Mouse (Mus musculus): Measurements from ENCODE around the gene Spns3.

DNA sequence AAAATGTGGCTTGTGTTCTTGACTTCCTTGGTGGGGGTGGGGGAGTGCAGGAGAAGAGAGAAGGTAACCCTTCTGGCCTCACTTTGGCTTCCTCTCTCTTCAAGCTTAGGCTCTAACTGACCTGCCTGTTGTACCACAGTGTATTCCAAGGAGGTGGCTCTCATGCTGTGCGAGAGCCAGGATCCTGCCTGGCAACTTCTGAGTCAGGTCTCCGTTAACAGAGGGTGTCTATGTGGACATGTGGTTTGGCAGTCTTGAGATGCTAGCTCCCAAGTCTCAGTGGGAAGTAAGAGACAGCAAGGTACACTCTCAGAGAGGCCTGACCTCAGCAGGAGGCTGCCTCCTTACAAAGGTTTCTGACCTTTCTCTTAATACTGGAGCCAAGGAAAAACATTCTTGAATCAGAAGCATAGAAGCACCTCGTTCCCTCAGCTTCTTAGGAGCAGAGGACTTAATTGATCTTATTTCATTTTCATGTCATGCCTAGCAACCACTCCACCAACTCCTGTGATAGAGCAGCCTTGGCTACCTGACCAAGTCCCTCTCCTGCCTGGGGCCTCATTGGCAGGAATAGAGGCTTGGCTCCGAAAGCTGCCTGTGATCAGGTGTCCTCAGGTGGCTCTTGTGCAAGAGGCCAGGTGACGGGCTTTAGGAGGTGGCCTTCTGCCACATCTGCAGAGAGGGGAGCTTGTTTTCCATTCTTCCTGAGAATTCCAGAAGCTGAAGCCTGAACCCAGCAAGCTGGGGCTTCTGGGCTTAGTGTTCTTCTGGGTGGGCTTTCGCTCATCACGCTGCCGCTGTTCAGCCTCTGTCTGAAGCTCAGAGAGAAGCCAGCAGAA is 31.5 kb upstream of the Spns3 start:
- TF ChIP-seq CTCF (IDR thresholded peaks at IDR 0.05; ENCODE audit: control insufficient read depth, insufficient read depth, insufficient read length) (no peak), CEBPB (IDR thresholded peaks at IDR 0.05; ENCODE audit: low read depth) (no peak), MYOG (IDR thresholded peaks at IDR 0.05; ENCODE audit: control insufficient read depth, extremely low read depth, insufficient read length) (no peak), MAX (IDR thresholded peaks at IDR 0.05) (no peak), MYOD1 (IDR thresholded peaks at IDR 0.05; ENCODE audit: control insufficient read depth, insufficient read length, low read depth) (no peak)
